Mouse (Mus musculus) CH12.LX (cell line): ENCODE data around the gene Patj. TPM values are rescaled to one million over a fixed set of nuclear protein-coding genes. Genes with fewer than 3 reads are reported as not detected.

Experiments
- DNase-seq: peaks from one replicate; pipeline ENCODE4 v3.0.0-alpha.2; 2013; ENCODE audit errors: extremely low read depth
- H3K27ac ChIP-seq: 2 replicates; pipeline ENCODE4 v1.5.1; 2012; ENCODE audit warnings: low read depth, mild to moderate bottlenecking, control low read depth, moderate library complexity; ENCODE audit not compliant: insufficient read depth
- H3K27me3 ChIP-seq: replicated peaks from 2 replicates; pipeline ENCODE3; 2012; ENCODE audit warnings: inconsistent platforms
- H3K36me3 ChIP-seq, 2 experiments: replicated peaks in 1 of 2; 2 replicates each; pipeline versions ENCODE3 to v1.6.1; 2012; ENCODE audit warnings: inconsistent platforms in 1 of 2, low read length in 1 of 2, mild to moderate bottlenecking in 1 of 2, mixed read lengths in 1 of 2, moderate library complexity in 1 of 2; ENCODE audit not compliant: control insufficient read depth in 1 of 2, insufficient read depth in 1 of 2
- H3K4me1 ChIP-seq, 2 experiments: 2 replicates each; pipeline ENCODE4 v1.6.1; 2012; ENCODE audit warnings: inconsistent platforms in 1 of 2, moderate library complexity in 1 of 2; ENCODE audit not compliant: insufficient read depth in 2 of 2, control insufficient read depth in 1 of 2
- H3K4me2 ChIP-seq: 2 replicates; pipeline ENCODE4 v1.6.1; 2012; ENCODE audit warnings: low read depth, mild to moderate bottlenecking, control low read depth; ENCODE audit not compliant: poor library complexity, insufficient read depth, severe bottlenecking
- H3K4me3 ChIP-seq, 3 experiments: fragments of 150-350 bp in 1 of 3; sonication (generic) in 1 of 3; replicated peaks in 1 of 3; 2 replicates each; pipeline versions ENCODE3 to v1.5.1; 2011 to 2012; ENCODE audit warnings: low read depth in 2 of 3, low read length in 2 of 3, mild to moderate bottlenecking in 2 of 3, moderate library complexity in 2 of 3, control low read depth in 1 of 3, improper control_type of control experiment in 1 of 3, inconsistent platforms in 1 of 3, mixed read lengths in 1 of 3; ENCODE audit not compliant: poor library complexity in 1 of 3
- H3K79me2 ChIP-seq: replicated peaks from 2 replicates; pipeline ENCODE4 v1.6.1; 2012; ENCODE audit warnings: mild to moderate bottlenecking, moderate library complexity; ENCODE audit not compliant: control insufficient read depth, poor library complexity, insufficient read depth, severe bottlenecking; ENCODE audit errors: extremely low read depth
- H3K9ac ChIP-seq: 2 replicates; pipeline ENCODE4 v1.6.1; 2012; ENCODE audit warnings: low read depth, mild to moderate bottlenecking, control low read depth, moderate library complexity; ENCODE audit not compliant: insufficient read depth
- H3K9me3 ChIP-seq: replicated peaks from 2 replicates; pipeline ENCODE3; 2012; ENCODE audit warnings: low read length, inconsistent platforms, mixed read lengths
- CHD1 ChIP-seq: IDR thresholded peaks from 2 replicates; pipeline ENCODE4 v1.6.1; 2012; ENCODE audit warnings: low read depth, low read length, improper control_type of control experiment, inconsistent platforms
- CTCF ChIP-seq, 2 experiments: IDR thresholded peaks in 1 of 2; conservative IDR thresholded peaks in 1 of 2; 2 replicates each; pipeline ENCODE4 v1.5.1; 2011 to 2012; ENCODE audit warnings: low read depth in 2 of 2, low read length in 2 of 2, improper control_type of control experiment in 1 of 2, inconsistent platforms in 1 of 2, mild to moderate bottlenecking in 1 of 2, moderate library complexity in 1 of 2
- ETS1 ChIP-seq: conservative IDR thresholded peaks from 2 replicates; pipeline ENCODE4 v1.6.1; 2012; ENCODE audit warnings: low read depth, mild to moderate bottlenecking, inconsistent platforms, low read length, improper control_type of control experiment, moderate library complexity
- HCFC1 ChIP-seq: IDR thresholded peaks from 2 replicates; pipeline ENCODE4 v1.6.1; 2012; ENCODE audit warnings: low read depth, mild to moderate bottlenecking, inconsistent platforms, low read length, improper control_type of control experiment
- IRF4 ChIP-seq: IDR thresholded peaks from 2 replicates; pipeline ENCODE4 v1.6.1; 2014; ENCODE audit warnings: low read depth, mild to moderate bottlenecking, inconsistent platforms, low read length, improper control_type of control experiment
- JUND ChIP-seq: conservative IDR thresholded peaks from 2 replicates; pipeline ENCODE4 v1.6.1; 2011; ENCODE audit warnings: low read depth, low read length, improper control_type of control experiment
- KAT2A ChIP-seq: IDR thresholded peaks from 2 replicates; pipeline ENCODE4 v1.6.1; 2012; ENCODE audit warnings: low read length, improper control_type of control experiment, inconsistent platforms; ENCODE audit not compliant: insufficient replicate concordance
- MAZ ChIP-seq: IDR thresholded peaks from 2 replicates; pipeline ENCODE4 v1.6.1; 2012; ENCODE audit warnings: low read depth, mild to moderate bottlenecking, inconsistent platforms, low read length, improper control_type of control experiment, moderate library complexity
- NELFE ChIP-seq: IDR thresholded peaks from 2 replicates; pipeline ENCODE4 v1.6.1; 2011; ENCODE audit warnings: low read depth, low read length, improper control_type of control experiment
- NRF1 ChIP-seq: IDR thresholded peaks from 2 replicates; pipeline ENCODE4 v1.6.1; 2014; ENCODE audit warnings: low read depth, mild to moderate bottlenecking, inconsistent platforms, low read length, improper control_type of control experiment, moderate library complexity
- POLR2A ChIP-seq: IDR thresholded peaks from 2 replicates; pipeline ENCODE4 v1.6.1; 2011; ENCODE audit warnings: low read depth, mild to moderate bottlenecking, improper control_type of control experiment, low read length
- POLR2AphosphoS2 ChIP-seq: IDR thresholded peaks from 2 replicates; pipeline ENCODE4 v1.6.1; 2011; ENCODE audit warnings: low read depth, low read length, improper control_type of control experiment
- RAD21 ChIP-seq: IDR thresholded peaks from 2 replicates; pipeline ENCODE4 v1.6.1; 2011; ENCODE audit warnings: low read depth, mild to moderate bottlenecking, low read length, improper control_type of control experiment, moderate library complexity
- SIN3A ChIP-seq: IDR thresholded peaks from 2 replicates; pipeline ENCODE4 v1.6.1; 2012; ENCODE audit warnings: low read length, improper control_type of control experiment, inconsistent platforms
- SMC3 ChIP-seq: IDR thresholded peaks from 2 replicates; pipeline ENCODE4 v1.6.1; 2011; ENCODE audit warnings: low read depth, low read length, improper control_type of control experiment
- TBP ChIP-seq: conservative IDR thresholded peaks from 2 replicates; pipeline ENCODE4 v1.6.1; 2011; ENCODE audit warnings: low read depth, low read length, improper control_type of control experiment
- TCF12 ChIP-seq: IDR thresholded peaks from 2 replicates; pipeline ENCODE4 v1.6.1; 2014; ENCODE audit warnings: low read depth, mild to moderate bottlenecking, inconsistent platforms, low read length, improper control_type of control experiment
- UBTF ChIP-seq: IDR thresholded peaks from 2 replicates; pipeline ENCODE4 v1.6.1; 2012; ENCODE audit warnings: low read depth, mild to moderate bottlenecking, inconsistent platforms, low read length, improper control_type of control experiment, moderate library complexity
- ZC3H11A ChIP-seq: IDR thresholded peaks from 2 replicates; pipeline ENCODE4 v1.6.1; 2012; ENCODE audit warnings: low read depth, mild to moderate bottlenecking, inconsistent platforms, low read length, improper control_type of control experiment
- ZKSCAN1 ChIP-seq: IDR thresholded peaks from 2 replicates; pipeline ENCODE4 v1.6.1; 2012; ENCODE audit warnings: low read depth, inconsistent platforms, low read length, improper control_type of control experiment, borderline replicate concordance
- ZMIZ1 ChIP-seq: IDR thresholded peaks from 2 replicates; pipeline ENCODE4 v1.6.1; 2012; ENCODE audit warnings: low read depth, mild to moderate bottlenecking, inconsistent platforms, low read length, improper control_type of control experiment
- dilution Hi-C: fragments of 300-500 bp; cut with MboI; formaldehyde crosslinking; loops from 2 replicates; pipeline ENCODE4 v1.14.3; 2020; ENCODE audit warnings: low sequenced_read_pairs; ENCODE audit not compliant: extremely low pct_unique_long_range_greater_than_20kb, extremely low pct_ligation_motif_present
- in situ Hi-C: fragments of 300-500 bp; cut with MboI; formaldehyde crosslinking; loops from 3 replicates; pipeline ENCODE4 v1.14.3; 2019; ENCODE audit warnings: low sequenced_read_pairs, low pct_ligation_motif_present, low pct_unique_long_range_greater_than_20kb, mixed read lengths
- polyA plus RNA-seq: library from polyadenylated mRNA; unstranded; fragments of >175 nt; gene quantifications from 2 replicates; pipeline ENCODE4 v1.2.1, GENCODE M21; 2012; ENCODE audit warnings: low read depth; ENCODE audit not compliant: insufficient read length
- total RNA-seq, 2 experiments: library from RNA; depleted of rRNA; stranded (reverse); fragments of 300-350 nt in 1 of 2; fragments of >200 nt in 1 of 2; gene quantifications; 2 replicates each; pipeline ENCODE4 v1.2.3; 2012 to 2014

The Patj gene
- total and polyA plus RNA-seq, 3 experiments, result 1.2 to 6.1 (median 2.0) TPM

DNA sequence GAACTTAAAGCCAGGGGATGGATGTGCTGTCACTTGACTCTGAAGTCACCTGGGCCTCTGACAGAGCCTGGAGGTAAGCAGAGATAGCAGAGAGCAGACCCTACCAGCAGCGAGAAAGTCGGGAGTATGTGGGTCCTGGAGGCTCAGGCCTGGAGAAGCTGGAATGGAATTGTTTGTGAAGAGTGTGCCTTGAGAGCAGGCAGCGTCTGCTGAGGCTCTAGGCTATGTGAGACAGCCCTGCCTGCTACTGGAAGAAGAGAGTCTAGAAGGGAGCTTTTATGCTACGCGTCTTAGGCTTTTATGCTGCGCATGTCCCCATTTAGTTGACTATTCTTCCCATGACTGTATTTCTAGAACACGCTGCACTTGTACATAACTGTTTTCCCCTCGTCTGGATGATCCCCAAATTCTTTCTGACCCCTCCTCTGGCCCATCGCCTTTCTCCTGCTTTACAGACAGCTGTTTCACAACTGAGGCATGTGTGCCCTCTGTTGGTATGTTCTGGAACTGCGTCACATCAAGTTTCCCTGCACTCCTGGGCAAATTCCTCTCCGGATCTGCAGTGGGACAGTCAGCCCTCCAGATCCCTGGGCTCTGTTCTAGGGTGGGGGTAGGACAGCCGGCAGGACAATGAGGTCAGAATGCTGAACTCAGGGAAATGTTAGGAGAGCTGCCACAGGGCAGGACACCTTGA, 306.8 kb downstream of the Patj start:
- Histone ChIP-seq H3K27me3 (no peaks in the 10 kb centered on the region), H3K27ac (no peak overlapping the region), H3K9me3 (peaks cover 83% of the 10 kb centered on the region), H3K9ac (no peak overlapping the region), H3K4me2 (no peak overlapping the region), H3K4me1 (no peaks in the 10 kb centered on the region), H3K79me2 (no peaks in the 10 kb centered on the region), H3K4me3 (no peak overlapping the region), H3K36me3 (no peaks in the 10 kb centered on the region)
- DNase-seq, result no peak
- in situ Hi-C loops, result no loop called here
- no peak for TF ChIP-seq ZMIZ1
- no peak for TF ChIP-seq KAT2A
- no peak for TF ChIP-seq TBP
- no peak for TF ChIP-seq HCFC1
- TF ChIP-seq NELFE, result no peak
- no peak for TF ChIP-seq MAZ
- no peak for TF ChIP-seq NRF1
- no peak for TF ChIP-seq JUND
- TF ChIP-seq SMC3, result no peak
- no peak for TF ChIP-seq POLR2A
- TF ChIP-seq RAD21, result no peak
- no peak for TF ChIP-seq ZC3H11A
- TF ChIP-seq UBTF, result no peak
- TF ChIP-seq TCF12, result no peak
- TF ChIP-seq CHD1, result no peak
- no peak for TF ChIP-seq POLR2AphosphoS2
- TF ChIP-seq SIN3A, result no peak
- no peak for TF ChIP-seq ZKSCAN1
- dilution Hi-C loops, result no loop called here

DNA sequence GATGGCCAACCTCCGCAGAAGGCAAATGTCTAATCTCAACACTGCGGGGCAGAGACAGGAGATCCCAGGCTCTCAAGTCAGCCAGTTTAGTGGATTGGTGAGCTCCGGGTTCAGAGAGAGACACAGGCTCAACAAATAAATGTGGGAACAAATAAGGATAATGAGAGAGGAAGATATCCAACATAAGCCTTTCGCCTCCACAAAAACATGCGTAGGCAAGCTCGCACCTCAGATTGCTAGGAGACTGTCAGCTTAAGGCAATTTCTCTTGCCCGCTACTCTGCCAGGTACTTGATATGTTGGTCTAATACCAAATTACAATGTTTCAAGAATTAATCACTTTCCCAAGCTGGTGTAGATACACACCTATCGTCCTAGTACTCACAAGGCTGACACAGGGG, 315.3 kb downstream of the Patj start:
- Histone ChIP-seq H3K79me2 (no peaks in the 10 kb centered on the region), H3K36me3 (no peaks in the 10 kb centered on the region), H3K4me1 (no peaks in the 10 kb centered on the region), H3K27me3 (no peaks in the 10 kb centered on the region), H3K9me3 (peaks cover 60% of the 10 kb centered on the region), H3K27ac (no peak overlapping the region), H3K4me2 (no peak overlapping the region), H3K9ac (no peak overlapping the region), H3K4me3 (no peak overlapping the region)
- in situ Hi-C loops (no loop called here), dilution Hi-C loops (no loop called here)
- TF ChIP-seq CTCF (conservative IDR thresholded peaks at IDR 0.05 in 1 of 2, IDR thresholded peaks at IDR 0.05 in 1 of 2; ENCODE audit: low read depth in 2 of 2, low read length in 2 of 2) (no peak), TCF12 (no peak), ETS1 (no peak), CHD1 (no peak), IRF4 (no peak)
- DNase-seq, result no peak
